Mouse (Mus musculus) cerebral cortex, adult 2 months (tissue): ENCODE data around the gene 5430419D17Rik.

Source experiments
- WGBS: fragments of 180-500 bp; shearing (Covaris S2); methylation state at CpG from one replicate; pipeline ENCODE4 v1.1.7; 2018; 5-methylcytosine and 5-hydroxymethylcytosine counted together

5430419D17Rik gene

DNA sequence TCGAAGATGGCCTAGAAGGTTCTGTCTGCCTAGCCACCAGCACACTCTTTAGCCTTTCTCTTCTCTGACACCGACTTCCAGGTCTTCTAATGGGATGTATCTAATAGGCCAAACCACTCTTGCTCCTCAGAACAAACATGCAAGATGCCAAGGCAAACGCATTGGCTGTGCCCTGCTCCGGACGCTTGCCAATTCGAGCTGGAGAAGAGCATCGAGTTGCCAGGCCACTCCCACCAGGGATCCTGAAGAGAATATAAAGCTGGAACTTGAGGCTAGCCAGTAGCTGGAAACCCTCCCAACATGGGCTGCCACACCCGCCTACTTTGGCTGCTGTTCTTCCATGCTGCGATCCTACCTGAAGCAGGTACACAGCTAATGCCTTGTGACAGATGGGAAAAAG lies at the start of gene 5430419D17Rik:
Gene 5430419D17Rik (plus strand): TSS at position 282 of the 400 bp plus-strand sequence.
- 74% methylated on average over 9 of the region's 9 CpGs for WGBS

DNA sequence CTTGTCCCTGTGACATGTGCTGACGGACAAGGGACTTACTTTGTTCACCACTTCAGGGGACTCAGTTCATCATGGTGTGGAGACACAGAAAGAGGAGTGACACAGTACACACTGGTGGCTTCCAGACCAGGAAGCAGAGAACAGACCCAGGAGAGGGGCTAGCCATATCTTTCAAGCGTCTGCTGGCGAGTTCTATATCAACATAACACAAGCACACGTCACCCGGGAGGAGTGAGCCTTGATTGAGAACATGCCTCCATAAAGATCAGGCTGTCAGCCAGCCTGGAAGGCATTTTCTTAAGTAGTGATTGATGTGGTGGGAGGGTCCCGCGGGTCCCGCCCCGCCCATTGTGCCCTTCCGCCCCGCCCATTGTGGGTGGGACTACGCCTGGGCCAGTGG lies 44.2 kb upstream of the 5430419D17Rik start:
- WGBS = 78% methylated on average over 12 of the region's 12 CpGs

- 72% methylated on average over 3 of the region's 3 CpGs for WGBS
Observed at GRCm38 (mm10) chr7:131133181-131133580, 41.0 kb upstream of the 5430419D17Rik start.

DNA sequence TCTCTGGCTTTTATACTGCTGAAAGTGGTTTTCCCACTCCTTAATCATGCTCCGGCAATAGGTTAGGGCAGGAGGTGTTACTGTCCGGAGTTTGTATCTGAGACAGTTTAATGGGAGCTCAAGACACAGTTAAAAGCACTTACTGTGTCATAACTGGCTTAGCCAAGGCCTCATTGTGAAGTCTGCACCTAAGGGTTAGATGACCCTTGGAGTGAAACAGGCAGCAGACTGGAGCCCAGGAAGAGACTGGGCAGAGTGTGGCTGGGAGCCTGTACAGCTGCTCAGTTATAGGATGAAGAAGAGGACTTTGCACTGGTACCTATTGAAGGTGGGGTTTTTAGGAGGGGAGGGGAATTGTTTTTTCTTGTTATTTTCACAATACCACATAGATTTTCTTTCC lies 28.0 kb upstream of the 5430419D17Rik start, which contains the start of gene 4933402N03Rik:
Gene 4933402N03Rik (minus strand): TSS at position 101 of the 400 bp plus-strand sequence.
- 94% methylated on average over 2 of the region's 2 CpGs for WGBS

- 88% methylated on average over 3 of the region's 3 CpGs for WGBS
Observed at GRCm38 (mm10) chr7:131150179-131150578, 24.0 kb upstream of the 5430419D17Rik start.

DNA sequence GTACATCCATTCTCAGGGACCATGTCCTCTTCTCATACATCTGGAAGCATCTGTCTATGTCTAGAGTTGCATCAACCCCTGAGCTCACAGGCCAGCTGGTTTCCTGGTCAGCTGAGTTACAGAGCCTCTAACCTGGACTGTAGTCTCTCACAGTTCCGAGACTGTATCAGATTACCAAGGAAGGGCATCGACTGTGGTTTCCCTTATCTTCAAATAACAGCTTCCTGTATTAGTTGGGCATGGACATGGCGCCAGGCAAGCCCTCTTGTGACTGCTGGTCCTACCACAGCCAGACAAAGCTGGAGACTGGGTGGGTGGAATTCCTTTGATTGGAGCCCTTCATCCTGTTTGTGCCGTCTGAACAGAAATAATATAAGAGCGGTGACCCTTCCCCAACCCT lies 21.2 kb upstream of the 5430419D17Rik start:
- WGBS = 85% methylated on average over 5 of the region's 5 CpGs

- 79% methylated on average over 7 of the region's 7 CpGs for WGBS
Observed at GRCm38 (mm10) chr7:131162251-131162650, 12.0 kb upstream of the 5430419D17Rik start.

DNA sequence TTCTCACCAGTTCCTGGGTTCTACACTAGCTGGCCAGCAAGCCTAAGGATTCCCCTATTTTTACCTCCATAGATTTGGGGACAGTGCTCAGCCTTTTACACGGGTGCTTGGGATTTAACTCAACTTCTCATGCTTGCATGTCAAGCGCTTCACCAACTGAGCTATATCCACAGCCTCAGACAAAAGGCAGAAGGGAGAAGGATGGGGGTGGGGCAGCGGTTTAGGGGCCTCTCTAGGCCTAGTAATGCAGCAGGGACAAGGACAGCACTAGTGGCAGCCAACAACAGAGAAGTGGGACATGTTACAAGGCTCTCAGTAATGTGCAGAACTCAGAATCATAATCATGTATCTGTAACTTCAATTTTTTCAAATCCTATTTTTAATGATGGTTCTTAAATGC lies 6.4 kb upstream of the 5430419D17Rik start:
- 83% methylated on average over 3 of the region's 3 CpGs for WGBS

DNA sequence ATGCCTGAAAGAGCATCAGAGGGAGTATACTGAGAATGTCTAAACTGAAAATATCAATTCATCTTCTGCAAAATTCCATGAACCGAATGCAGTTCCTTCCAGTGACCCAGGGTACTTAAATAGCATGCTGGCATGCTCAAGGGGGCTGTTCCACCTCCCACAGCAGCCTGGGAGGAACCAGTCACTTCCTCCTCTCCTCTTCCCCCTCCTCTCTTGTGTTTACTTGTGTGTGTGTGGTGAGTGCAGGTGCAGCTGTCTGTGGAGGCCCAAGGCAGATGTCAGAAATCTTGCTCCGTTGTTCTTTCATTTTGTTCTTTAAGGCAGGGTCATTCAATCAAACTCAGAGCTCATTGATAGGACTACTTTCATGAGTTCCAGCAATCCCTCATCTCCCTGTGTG lies 5.1 kb upstream of the 5430419D17Rik start:
- WGBS = 56% methylated on average over 2 of the region's 2 CpGs

- 38% methylated on average over 4 of the region's 4 CpGs for WGBS
Observed at GRCm38 (mm10) chr7:131182685-131183084, 8.5 kb downstream of the 5430419D17Rik start.

DNA sequence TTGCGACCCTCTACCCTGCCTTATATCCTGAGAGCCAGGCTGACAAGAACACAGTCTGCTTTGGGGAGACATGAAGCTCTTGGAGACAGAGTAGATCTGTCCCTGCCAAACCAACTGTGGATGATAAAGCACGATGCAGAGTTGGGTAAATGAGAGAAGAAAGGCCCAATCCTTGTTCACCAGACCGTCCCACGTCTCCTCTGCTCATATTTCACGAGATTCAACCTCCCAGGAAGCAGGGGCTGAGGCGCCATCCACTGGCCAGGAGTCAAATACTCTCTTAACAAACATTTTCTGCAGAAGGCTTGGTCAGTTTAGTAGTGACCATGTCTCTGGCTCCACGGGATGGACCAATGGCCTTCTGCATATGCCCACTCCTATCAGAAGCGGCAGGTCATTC lies 10.1 kb downstream of the 5430419D17Rik start:
- WGBS = 72% methylated on average over 8 of the region's 8 CpGs

GRCm38 (mm10) chr7:131187047-131187446 lies 12.8 kb downstream of the 5430419D17Rik start:
- WGBS = 38% methylated on average over 8 of the region's 8 CpGs

DNA sequence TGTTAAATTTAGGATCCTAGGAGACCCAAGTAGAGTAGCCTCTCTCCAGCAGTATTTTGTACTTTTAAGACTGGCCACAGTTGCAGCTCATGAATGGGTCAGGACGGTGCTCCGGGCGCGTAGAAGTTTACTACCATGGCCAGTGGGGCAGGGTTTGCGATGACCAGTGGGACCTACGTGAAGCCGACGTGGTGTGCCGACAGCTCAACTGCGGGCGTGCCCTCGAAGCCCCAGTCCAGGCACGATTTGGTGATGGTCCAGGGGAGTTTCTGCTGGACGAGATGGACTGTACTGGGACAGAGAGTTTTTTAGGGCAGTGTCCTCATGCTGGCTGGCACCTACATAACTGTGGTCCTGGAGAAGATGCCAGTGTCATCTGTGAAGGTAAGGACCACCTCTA lies 13.8 kb downstream of the 5430419D17Rik start:
- WGBS = 95% methylated on average over 14 of the region's 14 CpGs

DNA sequence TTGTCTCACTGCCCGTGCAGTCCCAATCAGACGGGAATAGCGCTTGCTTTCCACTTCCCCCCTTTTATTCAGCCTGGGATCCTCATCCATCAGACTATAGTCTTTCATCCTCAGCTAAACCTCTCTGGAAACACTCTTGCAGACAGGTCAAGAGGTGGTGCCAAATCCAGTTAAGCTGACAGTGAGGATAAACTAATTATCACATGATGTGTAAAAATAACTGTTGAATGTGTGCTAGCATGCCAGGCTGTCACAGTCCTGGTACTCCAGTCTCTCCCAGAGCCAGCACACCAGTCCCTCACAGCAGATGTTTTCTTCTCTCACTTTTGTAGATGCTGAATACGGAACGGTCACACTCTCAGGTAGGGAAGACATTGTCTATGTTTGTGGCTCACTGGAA lies 48.9 kb downstream of the 5430419D17Rik start:
- WGBS = 79% methylated on average over 5 of the region's 5 CpGs

- 48% methylated on average over 1 of the region's 1 CpGs for WGBS
Observed at GRCm38 (mm10) chr7:131244993-131245392, 70.8 kb downstream of the 5430419D17Rik start.

- 94% methylated on average over 5 of the region's 5 CpGs for WGBS
Observed at GRCm38 (mm10) chr7:131256841-131257240, 82.6 kb downstream of the 5430419D17Rik start.

DNA sequence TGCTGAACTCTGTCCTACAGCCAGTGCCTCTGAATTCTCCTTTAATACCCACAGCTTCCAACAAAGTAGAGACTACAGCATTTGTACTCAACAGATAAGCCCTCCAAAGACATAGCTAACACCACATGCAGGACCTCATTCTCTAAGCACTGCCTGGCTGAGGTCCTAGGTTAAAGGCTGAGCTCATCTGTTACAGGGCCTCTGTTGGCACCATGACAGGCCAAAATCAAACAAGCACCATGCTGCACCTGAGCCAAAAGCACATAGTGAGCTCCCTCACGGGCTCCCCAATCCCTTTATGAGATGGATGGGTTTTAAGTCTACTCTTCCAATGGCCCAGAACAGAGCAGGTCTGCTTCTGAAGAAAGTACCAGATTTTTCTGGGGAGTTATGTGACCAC lies 83.1 kb downstream of the 5430419D17Rik start:
- WGBS = 61% methylated on average over 1 of the region's 1 CpGs

DNA sequence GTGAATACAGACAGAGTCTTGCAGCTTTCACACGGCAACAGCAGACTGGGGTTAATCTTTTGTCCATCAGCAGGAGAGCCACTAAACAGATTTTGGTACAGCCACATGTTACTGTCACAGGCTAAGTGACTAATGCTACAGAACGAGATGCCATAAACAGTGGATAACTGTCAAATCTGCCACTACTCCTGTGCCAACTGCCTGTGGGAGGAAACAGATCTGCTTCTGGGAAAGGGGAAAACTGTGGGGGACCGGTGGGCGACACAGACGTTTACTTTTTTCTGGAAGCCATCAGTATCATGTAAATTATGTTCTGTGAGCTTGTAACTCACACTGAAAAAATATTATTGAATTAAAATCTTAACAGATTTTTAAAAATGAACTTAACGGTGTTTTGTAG lies 86.7 kb downstream of the 5430419D17Rik start:
- WGBS = 41% methylated on average over 6 of the region's 6 CpGs

- 92% methylated on average over 4 of the region's 4 CpGs for WGBS
Observed at GRCm38 (mm10) chr7:131264251-131264650, 90.0 kb downstream of the 5430419D17Rik start.

DNA sequence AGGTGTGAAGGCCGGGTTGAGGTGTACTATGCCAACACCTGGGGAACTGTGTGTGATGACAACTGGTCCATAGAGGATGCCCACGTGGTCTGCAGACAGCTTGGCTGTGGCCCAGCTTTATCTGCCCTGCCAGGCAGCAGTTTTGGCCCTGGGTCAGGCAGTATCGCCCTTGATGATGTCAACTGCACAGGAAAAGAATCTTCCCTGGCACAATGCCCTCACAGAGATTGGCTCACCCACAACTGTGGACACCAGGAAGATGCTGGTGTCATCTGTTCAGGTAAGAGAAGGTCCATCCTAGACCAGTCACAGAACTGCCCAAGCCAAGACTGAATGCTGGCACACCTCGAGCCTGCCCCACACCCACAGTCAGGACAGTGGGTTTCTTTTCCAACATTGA lies 91.6 kb downstream of the 5430419D17Rik start:
- 71% methylated on average over 4 of the region's 4 CpGs for WGBS

- WGBS = 73% methylated on average over 8 of the region's 8 CpGs
Observed at GRCm38 (mm10) chr7:131297151-131297550, 122.9 kb downstream of the 5430419D17Rik start.

- WGBS = 85% methylated on average over 8 of the region's 8 CpGs
Observed at GRCm38 (mm10) chr7:131303340-131303739, 129.1 kb downstream of the 5430419D17Rik start.

DNA sequence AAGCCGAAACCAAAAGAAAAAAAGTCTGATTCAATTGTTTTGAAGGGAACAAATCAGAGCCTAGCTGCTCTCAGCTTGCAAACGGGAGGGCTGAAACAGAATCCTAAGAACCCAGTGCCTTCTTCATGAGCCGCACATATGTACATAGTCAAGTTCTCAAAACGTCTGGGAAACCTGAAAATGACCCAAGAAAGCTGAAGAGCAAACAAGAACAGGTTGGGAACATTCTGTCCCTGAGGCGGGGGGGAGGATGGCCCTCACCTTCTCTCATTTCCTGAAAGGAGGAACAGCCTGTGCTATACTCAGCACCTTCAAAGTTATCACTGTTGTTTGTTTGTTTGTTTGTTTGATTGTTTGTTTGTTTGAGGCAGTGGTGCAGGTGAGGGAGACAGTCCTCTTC lies 132.5 kb downstream of the 5430419D17Rik start:
- 77% methylated on average over 5 of the region's 5 CpGs for WGBS

DNA sequence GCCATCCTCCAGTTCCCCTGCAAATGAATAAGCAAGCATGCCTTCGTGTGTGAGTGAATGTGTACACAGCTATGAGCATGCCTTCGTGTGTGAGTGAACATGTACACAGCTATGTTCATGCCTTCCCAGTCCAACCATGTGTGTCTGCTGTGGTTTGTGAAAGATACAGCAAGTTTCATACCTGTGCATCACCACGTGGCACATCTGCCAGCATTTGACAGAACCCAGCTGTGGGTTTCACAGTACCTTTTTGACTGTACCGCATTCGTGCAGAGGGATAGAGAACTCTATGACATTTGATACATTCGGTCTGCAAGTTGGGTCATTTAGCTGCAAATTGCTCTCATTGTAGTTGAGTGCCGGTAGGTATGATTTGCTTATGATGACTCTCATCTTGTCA lies 140.3 kb downstream of the 5430419D17Rik start:
- WGBS = 91% methylated on average over 7 of the region's 7 CpGs
